Mouse (Mus musculus): ENCODE results near the gene Ppfia4.

- no peak for TF ChIP-seq POLR2A (IDR thresholded peaks at IDR 0.05; ENCODE audit: low read depth, low read length)
- no peak for TF ChIP-seq CTCF (IDR thresholded peaks at IDR 0.05; ENCODE audit: extremely low read depth, insufficient read length, insufficient replicate concordance, low read depth, low read length)
Measured at GRCm38 (mm10) chr1:134353326-134353725, 20.6 kb upstream of the Ppfia4 start.

Measured in small intestine, adult 2 months (tissue).